Mouse (Mus musculus): ENCODE measurements around the gene Ptov1. TPM values are rescaled to one million over a fixed set of nuclear protein-coding genes. Genes with fewer than 3 reads are reported as not detected.

Ptov1 gene
- polyA plus RNA-seq, 2 experiments, result 35.0 to 47.3 TPM

GRCm38 (mm10) chr7:44915314-44915713 is 45.7 kb upstream of the Ptov1 start:
- DNase-seq (ENCODE audit: low read depth in 3 of 3, low spot score in 3 of 3), result no peak
- no peak for TF ChIP-seq EP300 (IDR thresholded peaks at IDR 0.05; ENCODE audit: low read depth)
- no peak for TF ChIP-seq CTCF (IDR thresholded peaks at IDR 0.05; ENCODE audit: low read depth)
- Histone ChIP-seq H3K4me1 (replicated peaks; ENCODE audit: control insufficient read depth in 2 of 2, insufficient read depth in 2 of 2, low read length in 1 of 2) (peaks cover 4 to 6% of the 10 kb centered on the region in 2 experiments; a peak in 2 of 4 replicates), H3K9me3 (ENCODE audit: control insufficient read depth, low read length) (no peaks in the 10 kb centered on the region), H3K9ac (replicated peaks) (no peak overlapping the region), H3K4me2 (ENCODE audit: low read depth) (no peak overlapping the region), H3K4me3 (ENCODE audit: insufficient read depth in 1 of 2, low read depth in 2 of 2, low read length in 2 of 2) (no peak overlapping the region), H3K27ac (no peak overlapping the region), H3K36me3 (replicated peaks; ENCODE audit: control insufficient read depth, insufficient read depth, low read depth) (peaks cover 55% of the 10 kb centered on the region), H3K27me3 (ENCODE audit: control insufficient read depth, insufficient read depth, low read length) (no peaks in the 10 kb centered on the region)
- no peak for ATAC-seq (ENCODE audit: insufficient read depth)
- 92% methylated on average over 9 of the region's 9 CpGs for WGBS (ENCODE audit: insufficient replicate concordance)

- H3K36me3 ChIP-seq (replicated peaks; ENCODE audit: control insufficient read depth, insufficient read depth, low read depth), result peaks cover 49% of the 10 kb centered on the region
- H3K4me2 ChIP-seq (ENCODE audit: low read depth), result no peak overlapping the region
- H3K9me3 ChIP-seq (ENCODE audit: control insufficient read depth, low read length), result no peaks in the 10 kb centered on the region
- ATAC-seq (ENCODE audit: insufficient read depth), result no peak
- H3K27ac ChIP-seq, result no peak overlapping the region
- no peak for DNase-seq (ENCODE audit: low read depth in 3 of 3, low spot score in 3 of 3)
- 91% methylated on average over 2 of the region's 2 CpGs for WGBS (ENCODE audit: insufficient replicate concordance)
- H3K4me3 ChIP-seq (ENCODE audit: insufficient read depth in 1 of 2, low read depth in 2 of 2, low read length in 2 of 2), result no peak overlapping the region
- TF ChIP-seq EP300 (IDR thresholded peaks at IDR 0.05; ENCODE audit: low read depth) (no peak), CTCF (IDR thresholded peaks at IDR 0.05; ENCODE audit: low read depth) (no peak)
- no peaks in the 10 kb centered on the region for H3K27me3 ChIP-seq (ENCODE audit: control insufficient read depth, insufficient read depth, low read length)
- H3K9ac ChIP-seq (replicated peaks), result no peak overlapping the region
- H3K4me1 ChIP-seq (replicated peaks; ENCODE audit: control insufficient read depth in 2 of 2, insufficient read depth in 2 of 2, low read length in 1 of 2), result peaks cover 4 to 6% of the 10 kb centered on the region in 2 experiments; a peak in 2 of 4 replicates
These were observed 44.8 kb upstream of the Ptov1 start for GRCm38 (mm10) chr7:44914396-44914795.

GRCm38 (mm10) chr7:44908706-44909476 is 39.3 kb upstream of the Ptov1 start:
- no peak for TF ChIP-seq EP300 (IDR thresholded peaks at IDR 0.05; ENCODE audit: low read depth)
- no peak for TF ChIP-seq CTCF (IDR thresholded peaks at IDR 0.05; ENCODE audit: low read depth)
- no peak overlapping the region for H3K4me3 ChIP-seq (ENCODE audit: insufficient read depth in 1 of 2, low read depth in 2 of 2, low read length in 2 of 2)
- no peak overlapping the region for H3K9ac ChIP-seq (replicated peaks)
- 79% methylated on average over 15 of the region's 15 CpGs for WGBS (ENCODE audit: insufficient replicate concordance)
- H3K27ac ChIP-seq, result no peak overlapping the region
- H3K36me3 ChIP-seq (replicated peaks; ENCODE audit: control insufficient read depth, insufficient read depth, low read depth), result peaks cover 72% of the 10 kb centered on the region
- DNase-seq (ENCODE audit: low read depth in 3 of 3, low spot score in 3 of 3) (no peak), ATAC-seq (ENCODE audit: insufficient read depth) (no peak)
- no peaks in the 10 kb centered on the region for H3K27me3 ChIP-seq (ENCODE audit: control insufficient read depth, insufficient read depth, low read length)
- no peaks in the 10 kb centered on the region for H3K4me1 ChIP-seq (replicated peaks; ENCODE audit: control insufficient read depth in 2 of 2, insufficient read depth in 2 of 2, low read length in 1 of 2)
- H3K4me2 ChIP-seq (ENCODE audit: low read depth), result no peak overlapping the region
- H3K9me3 ChIP-seq (ENCODE audit: control insufficient read depth, low read length), result no peaks in the 10 kb centered on the region

GRCm38 (mm10) chr7:44905430-44905829 is 35.8 kb upstream of the Ptov1 start:
- Histone ChIP-seq H3K36me3 (replicated peaks; ENCODE audit: control insufficient read depth, insufficient read depth, low read depth) (peaks cover 85% of the 10 kb centered on the region), H3K9me3 (ENCODE audit: control insufficient read depth, low read length) (no peaks in the 10 kb centered on the region), H3K27me3 (ENCODE audit: control insufficient read depth, insufficient read depth, low read length) (no peaks in the 10 kb centered on the region), H3K4me1 (replicated peaks; ENCODE audit: control insufficient read depth in 2 of 2, insufficient read depth in 2 of 2, low read length in 1 of 2) (no peaks in the 10 kb centered on the region), H3K27ac (no peak overlapping the region), H3K4me3 (ENCODE audit: insufficient read depth in 1 of 2, low read depth in 2 of 2, low read length in 2 of 2) (no peak overlapping the region), H3K4me2 (ENCODE audit: low read depth) (no peak overlapping the region), H3K9ac (replicated peaks) (no peak overlapping the region)
- ATAC-seq (ENCODE audit: insufficient read depth), result no peak
- TF ChIP-seq EP300 (IDR thresholded peaks at IDR 0.05; ENCODE audit: low read depth), result no peak
- no peak for TF ChIP-seq CTCF (IDR thresholded peaks at IDR 0.05; ENCODE audit: low read depth)
- no peak for DNase-seq (ENCODE audit: low read depth in 3 of 3, low spot score in 3 of 3)
- WGBS (ENCODE audit: insufficient replicate concordance), result 93% methylated on average over 20 of the region's 20 CpGs

- 23% methylated on average over 21 of the region's 21 CpGs for WGBS (ENCODE audit: insufficient replicate concordance)
- Histone ChIP-seq H3K36me3 (replicated peaks; ENCODE audit: control insufficient read depth, insufficient read depth, low read depth) (peaks cover 70% of the 10 kb centered on the region), H3K4me2 (ENCODE audit: low read depth) (peak overlapping the region; percentile 44), H3K9me3 (ENCODE audit: control insufficient read depth, low read length) (no peaks in the 10 kb centered on the region), H3K4me3 (ENCODE audit: insufficient read depth in 1 of 2, low read depth in 2 of 2, low read length in 2 of 2) (peak overlapping the region in 1 of 2 experiments; percentile 12; a peak in 1 of 4 replicates), H3K27me3 (ENCODE audit: control insufficient read depth, insufficient read depth, low read length) (no peaks in the 10 kb centered on the region), H3K9ac (replicated peaks) (no peak overlapping the region), H3K4me1 (replicated peaks; ENCODE audit: control insufficient read depth in 2 of 2, insufficient read depth in 2 of 2, low read length in 1 of 2) (peaks cover 7 to 19% of the 10 kb centered on the region in 2 experiments), H3K27ac (no peak overlapping the region)
- ATAC-seq (ENCODE audit: insufficient read depth), result peak; percentile 29; the same call in 1 of the 2 replicates
- peak in 1 of 3 experiments; percentile 48 for DNase-seq (ENCODE audit: low read depth in 3 of 3, low spot score in 3 of 3)
- TF ChIP-seq EP300 (IDR thresholded peaks at IDR 0.05; ENCODE audit: low read depth) (no peak), CTCF (IDR thresholded peaks at IDR 0.05; ENCODE audit: low read depth) (peak; percentile 45)
These were observed 31.7 kb upstream of the Ptov1 start for GRCm38 (mm10) chr7:44901230-44901722.
